Mouse (Mus musculus) thymus, postnatal 25 days (tissue): Measurements from ENCODE around the gene Gm42688.

Source experiments
- DNase-seq: peaks from one replicate; pipeline ENCODE4 v3.0.0; 2022

Gm42688 gene

DNA sequence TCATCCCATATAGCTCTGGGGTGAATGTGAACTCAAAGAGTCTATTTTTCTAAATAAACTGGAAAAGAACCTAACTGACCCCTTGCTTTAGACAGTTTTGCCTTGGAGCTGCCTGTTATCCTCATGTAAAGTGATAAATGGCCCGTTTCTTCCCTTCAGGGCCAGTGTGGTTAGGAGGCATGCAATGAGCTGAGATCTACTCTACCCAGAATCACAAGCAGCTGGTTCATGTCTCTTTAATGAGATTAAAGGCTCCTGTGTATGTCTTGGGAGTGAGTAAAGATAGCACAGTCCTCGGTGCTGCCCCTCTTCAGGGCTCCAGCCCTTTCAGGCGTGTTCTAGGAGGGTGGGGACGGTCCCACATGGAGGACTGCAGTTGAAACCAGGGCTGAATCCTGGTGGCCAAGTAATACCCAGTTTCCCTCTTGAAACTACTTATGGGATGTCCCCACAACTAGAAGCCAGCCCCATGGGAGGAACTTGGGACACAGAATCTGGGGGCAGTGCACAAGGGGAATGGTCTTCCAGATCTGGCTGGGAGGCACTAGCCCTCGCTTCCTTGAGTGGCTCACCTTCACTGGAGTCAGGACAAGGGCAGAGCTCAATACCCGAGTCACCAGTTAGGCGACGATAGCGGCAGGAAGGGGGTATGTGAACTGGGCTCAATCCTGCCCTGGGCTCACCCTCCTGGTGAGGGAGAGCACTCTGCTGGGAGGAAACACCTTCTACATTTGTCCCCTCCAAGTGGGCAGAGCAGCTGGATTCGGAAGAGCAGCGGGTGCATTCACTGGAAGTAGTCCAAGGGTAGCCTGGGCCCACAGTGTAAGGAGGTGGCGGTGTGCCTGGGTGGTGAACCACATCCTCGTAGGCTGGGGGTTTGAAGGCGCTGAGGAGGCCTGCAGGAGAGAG lies 17.7 kb downstream of the Gm42688 start:
- no peak for DNase-seq

DNA sequence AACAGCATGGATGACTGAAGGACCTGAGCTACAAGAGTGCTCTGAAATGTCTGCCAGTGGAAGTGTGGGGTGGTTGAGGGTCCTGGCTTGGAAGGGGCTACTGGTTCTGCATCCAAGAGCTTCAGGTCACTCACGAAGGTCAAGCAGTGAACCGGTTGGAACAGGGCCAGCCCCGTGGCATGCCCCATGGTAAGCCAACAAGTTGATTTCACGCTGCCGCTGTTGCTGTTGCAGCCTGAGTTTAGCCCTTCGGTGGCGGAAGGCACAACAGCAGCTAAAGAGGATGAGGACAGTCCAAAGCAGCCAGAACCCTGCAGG lies 18.3 kb downstream of the Gm42688 start:
- DNase-seq: no peak

DNA sequence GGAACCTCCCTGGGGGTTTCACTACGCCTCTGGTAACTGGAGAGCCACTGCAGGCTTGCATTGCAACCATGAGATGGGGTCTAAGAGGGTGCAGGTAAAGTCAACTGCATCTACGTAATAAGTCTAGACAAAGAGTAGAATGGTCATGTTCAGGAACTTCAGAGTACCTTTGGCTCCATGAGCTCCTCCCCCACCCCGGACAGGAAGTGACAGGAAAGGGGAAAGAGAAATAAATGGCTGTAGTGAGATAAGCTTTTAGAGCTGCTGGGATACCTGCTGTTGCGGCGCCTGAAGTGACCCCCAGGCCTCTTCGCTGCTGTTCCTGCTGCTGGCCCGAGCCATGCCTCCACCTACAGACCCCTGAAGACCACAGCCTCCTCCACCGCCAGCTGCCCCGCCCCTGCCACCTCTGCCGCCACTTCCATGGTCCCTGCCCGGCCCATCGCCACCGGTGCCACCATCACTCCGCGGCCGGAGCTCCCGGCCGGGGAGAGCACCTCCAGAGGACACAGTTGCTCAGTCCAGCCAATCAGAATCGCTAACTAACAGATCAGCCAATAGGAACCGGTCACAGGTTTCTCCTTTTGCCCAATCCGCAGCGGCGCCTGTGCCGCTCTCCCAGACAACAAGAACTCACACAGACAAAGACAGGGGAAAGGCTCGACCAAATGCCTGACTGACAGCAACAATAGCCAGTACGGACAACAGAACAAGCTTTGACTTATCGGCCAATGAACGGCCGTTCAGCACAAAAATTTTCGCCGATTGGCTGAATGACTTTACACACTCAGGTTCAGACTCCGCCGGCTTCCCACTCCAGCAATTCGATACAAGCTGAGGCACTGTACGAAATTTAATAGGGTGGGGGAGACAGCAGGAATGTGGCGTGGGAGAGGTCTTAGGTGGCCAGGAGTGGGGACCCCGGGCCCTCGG lies 19.8 kb downstream of the Gm42688 start, which contains the start of gene Wbp1:
Gene Wbp1 (minus strand): TSS at position 630 of the 933 bp plus-strand sequence.
- peak; percentile 90 for DNase-seq

DNA sequence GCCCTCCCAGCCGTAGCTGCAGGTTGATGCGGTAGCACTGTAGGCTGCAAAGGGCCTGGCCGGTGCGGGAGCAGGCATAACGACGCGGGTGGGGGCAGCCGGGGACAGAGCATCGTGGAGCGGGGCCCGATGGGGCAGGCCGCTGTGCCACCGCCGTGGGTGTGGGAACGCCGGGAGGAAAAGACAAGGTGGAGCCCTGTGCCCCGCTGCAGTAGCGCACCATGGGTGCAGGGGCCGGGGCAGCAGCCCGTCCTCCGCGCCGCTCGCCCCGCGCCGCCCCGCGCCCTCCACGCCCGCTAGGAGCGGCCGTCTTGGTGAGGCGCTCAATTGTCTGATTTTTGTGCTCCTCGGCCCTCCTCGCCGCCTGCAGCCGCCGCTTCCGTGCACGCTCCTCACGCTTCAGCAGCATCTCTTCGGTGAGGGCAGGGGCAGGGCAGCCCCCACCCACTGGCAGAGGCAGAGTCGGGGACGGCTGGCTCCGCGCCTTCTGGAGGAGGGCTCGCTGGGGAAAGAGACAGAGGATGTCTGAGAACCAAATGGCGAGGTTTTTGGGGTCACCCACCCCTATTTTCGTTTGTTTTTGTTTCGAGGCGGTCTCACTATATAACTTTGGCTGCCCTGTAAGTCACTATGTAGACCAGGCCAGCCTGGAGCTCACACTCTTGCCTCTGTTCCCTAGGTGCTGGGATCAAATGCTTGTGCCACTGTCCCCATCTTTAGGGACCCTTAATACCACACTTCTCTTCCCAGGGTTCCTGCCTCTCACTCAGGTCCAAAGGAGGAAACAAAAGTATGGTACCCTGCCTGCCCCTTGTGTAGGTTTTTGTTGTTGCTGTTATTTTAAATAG lies 20.7 kb downstream of the Gm42688 start:
- no peak for DNase-seq

DNA sequence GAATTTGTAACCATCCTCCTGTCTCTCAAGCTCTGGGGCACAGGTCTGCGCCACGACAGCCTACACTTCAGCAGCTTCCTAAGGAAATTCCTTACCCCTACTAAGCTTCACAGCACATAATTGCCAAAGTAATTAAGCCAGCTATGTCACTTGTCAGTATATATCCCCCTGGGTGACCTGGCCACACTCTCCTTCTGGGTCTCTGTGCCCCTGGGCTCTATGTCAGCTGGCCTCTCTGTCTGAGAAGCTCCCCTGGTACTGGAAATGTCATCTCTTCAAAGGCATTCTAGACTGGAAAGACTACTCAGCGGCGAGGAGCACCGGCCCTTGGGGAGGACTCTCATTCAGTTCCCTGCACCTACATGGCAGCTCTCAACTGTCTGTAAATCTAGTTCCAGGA lies 21.5 kb downstream of the Gm42688 start:
- no peak for DNase-seq

DNA sequence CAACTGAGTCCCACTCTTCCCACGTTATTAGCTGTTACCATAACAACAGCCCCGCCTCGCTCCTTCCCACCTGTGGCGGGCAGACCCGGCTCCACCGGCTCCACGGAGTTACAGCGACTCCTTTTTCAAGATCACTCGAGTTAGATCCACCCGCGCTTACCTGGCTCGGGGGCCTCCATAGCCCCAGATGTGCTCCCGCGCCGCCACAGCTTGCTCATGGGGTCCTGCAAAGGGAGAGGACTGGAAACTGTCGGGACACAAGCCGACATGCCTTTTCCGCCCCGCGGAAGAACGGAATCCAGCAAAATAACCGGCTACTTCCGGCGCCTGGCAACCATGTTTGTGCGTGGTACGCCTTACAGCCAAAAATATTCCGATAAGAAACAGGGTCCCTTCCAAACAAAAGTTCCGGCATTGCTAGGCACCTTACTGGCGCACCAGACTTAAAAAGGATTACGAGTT lies 23.5 kb downstream of the Gm42688 start:
- peak; percentile 82 for DNase-seq

DNA sequence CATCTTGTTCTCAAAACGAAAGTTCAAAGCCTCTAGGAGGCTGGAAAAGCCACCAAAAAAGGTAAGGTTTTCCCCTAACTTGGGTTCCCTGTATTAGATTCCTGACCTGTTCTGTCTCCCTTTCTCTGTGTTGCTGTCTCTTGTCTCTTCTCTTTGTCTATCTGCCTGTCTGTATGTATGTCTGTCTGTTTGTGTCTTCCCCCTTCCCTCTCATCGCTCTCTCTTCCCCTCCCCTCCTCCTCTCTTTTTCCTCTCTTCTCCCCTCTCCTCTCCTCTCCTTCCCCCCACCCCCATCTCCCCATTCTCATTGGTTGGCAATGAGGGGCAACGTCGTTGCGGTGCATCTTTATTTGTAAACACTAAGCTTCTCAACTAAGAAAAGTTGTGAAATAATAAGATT lies 23.9 kb downstream of the Gm42688 start, which contains the start of gene Ino80b:
Gene Ino80b (minus strand): TSS at position 101 of the 400 bp plus-strand sequence.
- DNase-seq: no peak

DNA sequence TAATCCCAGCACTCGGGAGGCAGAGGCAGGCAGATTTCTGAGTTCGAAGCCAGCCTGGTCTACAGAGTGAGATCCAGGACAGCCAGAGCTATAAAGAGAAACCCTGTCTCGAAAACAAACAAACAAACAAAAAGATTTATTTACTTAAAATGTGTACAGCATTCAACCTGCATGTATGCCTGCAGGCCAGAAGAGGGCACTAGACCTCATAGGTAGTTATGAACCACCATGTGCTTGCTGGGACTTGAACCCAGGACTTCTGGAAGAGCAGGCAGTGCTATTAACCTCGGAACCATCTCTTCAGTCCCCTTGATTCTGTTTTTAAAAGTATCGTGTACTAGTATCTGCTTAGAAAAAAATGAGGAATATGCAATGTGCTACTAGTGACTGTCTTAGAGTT lies 26.0 kb downstream of the Gm42688 start:
- DNase-seq: no peak

DNA sequence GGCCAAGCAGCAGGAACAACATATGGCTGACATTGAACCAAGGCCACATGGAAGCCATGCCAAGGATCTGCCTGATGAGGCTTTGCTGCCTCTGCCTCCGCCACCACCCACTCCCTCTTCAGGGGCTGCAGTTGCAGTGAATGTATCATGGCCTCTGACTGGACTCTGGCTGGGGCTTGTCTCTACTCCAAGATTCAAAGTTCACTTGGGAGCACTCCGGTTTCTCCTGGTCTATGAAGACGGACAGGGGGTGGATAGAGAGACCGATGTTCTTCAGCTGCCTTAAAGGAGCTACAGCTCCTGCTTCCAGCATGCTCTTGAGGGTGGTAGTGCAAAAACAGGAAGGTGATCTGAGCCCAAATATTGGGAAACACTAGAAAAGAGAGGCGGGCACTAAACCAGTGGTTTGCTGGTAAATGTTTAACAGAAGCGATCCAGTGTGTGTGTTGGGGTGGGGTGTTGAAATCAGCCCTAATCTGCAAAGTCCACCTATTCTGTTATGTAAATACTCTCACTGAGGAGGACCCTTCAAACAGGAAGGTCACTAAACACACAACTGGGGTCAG lies 30.1 kb downstream of the Gm42688 start:
- no peak for DNase-seq

DNA sequence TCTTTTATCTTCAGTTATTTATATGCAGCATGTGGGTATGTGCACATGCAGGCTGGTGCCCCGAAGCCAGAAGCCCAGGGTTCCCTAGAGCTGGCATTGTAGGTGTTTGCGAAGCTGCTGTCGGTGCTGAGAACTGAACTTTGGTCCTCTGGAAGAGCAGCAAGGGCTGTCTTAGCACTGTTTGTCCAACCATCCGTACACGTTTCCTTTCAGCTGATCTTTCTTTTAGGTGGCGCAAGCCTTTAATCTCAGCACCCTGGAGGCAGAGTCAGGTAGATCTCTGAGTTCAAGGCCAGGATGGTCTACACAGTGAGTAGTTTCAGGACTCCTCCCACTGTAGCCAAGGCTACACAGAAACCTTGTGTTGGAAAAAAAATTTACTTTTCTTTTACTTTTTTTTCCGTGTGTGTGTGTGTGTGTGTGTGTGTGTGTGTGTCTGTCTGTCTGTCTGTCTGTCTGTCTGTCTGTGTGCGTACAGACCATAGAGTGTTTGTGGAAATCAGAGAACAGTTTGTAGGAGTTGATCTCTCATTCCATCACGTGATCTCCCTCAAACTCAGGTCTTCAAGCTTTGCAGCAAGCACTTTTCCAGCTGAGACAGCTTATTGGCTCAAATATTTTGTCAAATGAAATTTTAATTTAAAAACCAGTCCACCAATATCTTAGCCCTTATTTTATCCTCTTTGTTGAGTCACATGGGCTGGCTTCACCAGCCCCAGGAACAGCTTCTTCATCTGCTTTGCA lies 30.9 kb downstream of the Gm42688 start:
- DNase-seq: no peak

DNA sequence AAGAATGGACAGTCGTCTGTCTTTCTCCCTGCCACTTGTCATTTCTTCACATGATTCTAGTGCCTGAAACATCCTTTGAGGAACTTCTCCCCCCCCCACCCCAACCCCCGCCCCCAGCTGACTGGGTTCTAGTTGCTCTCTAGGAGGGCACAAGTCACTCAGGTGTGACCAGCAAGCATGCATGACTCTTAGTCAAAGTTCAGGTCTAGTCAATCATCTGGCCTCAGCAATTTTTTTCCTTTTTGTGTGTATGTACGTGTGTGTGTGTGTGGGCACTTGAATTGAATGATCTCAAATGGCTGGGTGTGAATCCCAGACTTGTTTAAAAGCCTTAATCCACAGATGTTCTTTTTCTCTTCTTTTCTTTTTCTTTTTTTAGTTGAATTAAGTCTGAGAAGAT lies 32.8 kb downstream of the Gm42688 start:
- DNase-seq: no peak

DNA sequence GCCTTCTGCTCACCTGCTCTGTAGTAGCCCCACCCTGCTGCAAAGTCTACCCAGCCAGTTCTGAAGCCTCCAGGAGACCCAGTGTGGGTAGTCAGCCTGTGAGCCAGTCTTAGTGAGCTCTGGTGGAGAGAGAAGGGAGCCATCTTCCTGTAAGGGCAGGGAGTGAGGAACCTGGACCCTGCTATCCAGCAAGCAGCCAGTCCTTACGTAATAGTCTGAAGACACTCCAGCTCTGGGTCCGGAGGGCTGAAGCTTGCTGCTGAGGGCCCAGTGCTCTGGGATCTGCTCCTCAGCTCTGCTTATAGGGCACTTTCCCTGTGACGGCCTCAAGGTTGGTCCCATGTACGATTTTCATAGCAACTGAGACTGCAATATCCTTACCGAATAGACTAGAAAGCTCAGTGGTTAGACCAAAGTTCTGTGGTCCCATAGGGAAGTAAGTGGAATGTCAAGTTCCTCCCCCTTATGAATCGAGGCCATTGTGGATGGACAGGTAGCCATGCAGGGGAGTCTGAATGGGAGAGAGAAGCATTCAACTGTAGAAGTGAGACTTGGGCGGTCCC lies 33.6 kb downstream of the Gm42688 start, which contains the start of gene Rtkn:
Gene Rtkn (plus strand): TSS at position 513 of the 563 bp plus-strand sequence.
- no peak for DNase-seq

DNA sequence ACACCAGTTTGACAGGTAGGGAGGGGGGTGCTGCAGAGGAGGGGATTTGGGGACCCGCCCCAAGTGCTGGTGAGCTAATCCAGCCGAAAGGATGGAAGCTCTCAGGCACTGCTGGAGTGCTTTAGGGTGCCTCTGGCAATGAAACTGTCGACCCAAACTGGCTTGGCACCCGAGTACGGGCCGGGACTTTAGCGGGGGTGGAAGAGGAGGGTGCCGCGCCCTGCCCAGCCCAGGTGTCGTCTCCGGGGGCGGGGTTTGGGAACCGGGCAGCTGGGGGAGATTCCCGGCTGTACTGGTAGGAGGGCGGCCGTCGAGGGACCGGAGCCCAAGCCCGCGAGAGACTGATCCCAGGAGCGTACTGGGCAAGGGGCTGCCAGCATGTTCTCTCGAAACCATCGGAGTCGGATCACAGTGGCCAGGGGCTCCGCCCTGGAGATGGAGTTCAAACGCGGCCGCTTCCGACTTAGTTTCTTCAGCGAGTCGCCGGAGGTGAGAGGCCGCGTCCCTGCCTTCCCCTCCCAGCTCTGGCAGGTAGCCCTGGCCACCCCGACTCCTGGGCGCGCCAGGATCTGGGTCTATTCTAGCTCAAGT lies 34.2 kb downstream of the Gm42688 start:
- DNase-seq: no peak

DNA sequence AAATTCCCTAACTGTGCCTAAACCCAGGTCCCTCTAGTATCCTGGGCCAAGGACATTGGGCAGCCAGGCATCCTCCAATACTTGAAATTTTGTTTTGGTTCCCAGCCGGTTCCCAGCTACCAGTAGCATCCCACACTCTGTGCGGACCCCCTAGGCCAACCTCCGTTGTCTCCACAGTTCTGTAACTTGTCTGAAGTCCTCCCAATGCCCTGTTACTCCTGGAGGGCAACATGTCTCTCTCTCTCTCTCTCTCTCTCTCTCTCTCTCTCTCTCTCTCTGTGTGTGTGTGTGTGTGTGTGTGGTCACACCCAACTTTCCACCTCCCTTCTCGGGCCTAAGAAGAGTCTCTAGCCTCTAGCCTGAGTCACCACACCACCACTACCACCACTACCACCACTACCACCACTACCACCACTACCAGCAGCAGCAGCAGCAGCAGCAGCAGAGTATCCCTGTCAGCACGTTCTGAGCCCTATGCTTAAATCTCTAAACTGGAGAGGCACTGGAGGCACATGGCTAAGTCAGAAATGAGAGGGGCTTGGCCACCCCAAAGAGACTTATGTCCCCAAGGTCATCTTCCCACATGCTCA lies 35.0 kb downstream of the Gm42688 start:
- DNase-seq: no peak

DNA sequence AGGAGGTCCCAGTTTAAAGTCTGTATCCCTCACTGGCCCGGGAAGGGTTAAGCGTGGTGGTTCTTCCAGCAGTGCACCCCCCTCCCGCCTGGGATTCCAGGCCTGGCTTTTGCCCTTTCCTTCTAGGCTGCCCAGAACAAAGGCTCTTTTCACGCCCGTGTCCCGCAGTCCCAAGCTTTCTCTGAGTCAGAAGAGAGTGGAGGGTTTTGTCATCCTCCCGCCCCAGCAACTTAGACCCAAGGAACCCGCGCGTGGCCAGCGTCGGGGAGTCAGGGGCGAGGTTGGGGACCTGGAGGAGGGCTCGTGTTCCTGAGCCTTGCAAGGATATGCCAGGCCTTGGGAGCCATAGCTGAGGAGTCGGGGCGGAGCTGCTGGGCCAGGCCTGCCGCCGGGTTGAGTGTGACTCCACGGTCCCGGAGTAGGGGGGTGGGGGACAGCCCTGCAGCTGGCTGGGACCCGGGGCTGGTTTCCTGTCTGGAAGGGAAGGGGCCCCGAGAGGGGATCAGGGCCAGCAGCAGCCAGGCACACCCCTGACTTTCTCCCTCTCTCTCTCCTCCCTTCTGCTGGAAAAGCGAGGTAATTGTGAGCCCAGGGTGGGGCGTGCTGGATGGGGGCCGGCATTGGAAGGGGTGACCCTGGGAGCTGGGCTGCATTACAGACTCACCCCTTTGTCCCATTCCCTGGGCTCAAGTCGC lies 35.6 kb downstream of the Gm42688 start:
- peak; percentile 61 for DNase-seq

DNA sequence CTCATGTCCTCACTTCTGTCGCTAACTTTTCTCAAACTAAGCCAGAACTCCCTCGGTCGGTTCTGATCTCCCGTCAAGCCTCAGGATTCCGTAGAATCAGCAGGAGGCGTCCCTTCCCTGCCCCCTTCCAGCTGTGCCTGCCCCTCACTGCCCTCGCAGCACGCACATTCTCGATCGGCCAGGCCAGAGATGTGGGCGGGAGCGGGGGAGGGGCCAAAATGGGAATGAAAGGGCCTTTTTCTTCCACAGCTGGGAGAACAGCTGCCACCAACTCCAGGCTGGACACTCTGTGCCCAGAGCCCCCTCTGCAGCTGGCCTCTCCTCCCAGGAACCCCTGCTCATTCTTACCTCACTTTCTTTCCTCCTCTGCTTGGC lies 36.1 kb downstream of the Gm42688 start:
- DNase-seq: no peak

DNA sequence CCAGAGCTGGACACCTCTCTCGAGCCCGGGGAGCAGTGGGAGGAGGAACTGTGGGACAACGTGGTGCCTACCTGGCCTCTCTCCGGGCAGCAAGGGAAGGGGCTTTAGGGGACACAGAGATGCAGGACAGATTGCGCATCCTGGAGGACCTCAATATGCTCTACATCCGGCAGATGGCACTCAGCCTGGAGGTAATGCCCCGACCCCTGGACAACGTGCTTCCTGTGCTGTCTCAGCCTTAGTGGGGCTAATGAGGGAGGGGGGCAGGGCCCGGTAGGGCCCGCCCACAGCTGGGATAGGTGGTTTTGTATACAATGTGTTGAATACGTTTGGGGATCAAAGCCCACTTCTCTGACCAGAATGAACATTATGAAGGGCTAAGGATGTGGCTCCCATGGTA lies 36.6 kb downstream of the Gm42688 start:
- DNase-seq: no peak

DNA sequence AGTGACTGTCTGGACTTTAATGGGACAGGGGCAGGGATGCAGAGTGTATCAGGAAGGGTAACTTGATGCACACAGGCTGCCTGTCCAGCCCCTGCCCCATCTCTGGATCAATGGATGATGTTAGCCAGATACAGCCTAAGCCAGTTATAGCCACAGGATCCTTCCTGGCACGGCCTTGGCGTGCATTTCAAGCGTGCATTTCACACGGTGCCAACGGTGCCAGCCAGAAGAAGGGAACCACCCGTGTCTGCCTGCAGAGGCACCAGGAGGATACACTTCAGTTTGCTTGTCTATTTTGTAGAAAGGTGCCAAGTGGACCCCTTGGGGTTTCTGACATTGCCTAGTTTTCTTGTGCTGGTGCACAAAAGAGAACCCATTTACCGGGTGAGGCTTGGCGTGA lies 38.6 kb downstream of the Gm42688 start:
- DNase-seq: no peak

DNA sequence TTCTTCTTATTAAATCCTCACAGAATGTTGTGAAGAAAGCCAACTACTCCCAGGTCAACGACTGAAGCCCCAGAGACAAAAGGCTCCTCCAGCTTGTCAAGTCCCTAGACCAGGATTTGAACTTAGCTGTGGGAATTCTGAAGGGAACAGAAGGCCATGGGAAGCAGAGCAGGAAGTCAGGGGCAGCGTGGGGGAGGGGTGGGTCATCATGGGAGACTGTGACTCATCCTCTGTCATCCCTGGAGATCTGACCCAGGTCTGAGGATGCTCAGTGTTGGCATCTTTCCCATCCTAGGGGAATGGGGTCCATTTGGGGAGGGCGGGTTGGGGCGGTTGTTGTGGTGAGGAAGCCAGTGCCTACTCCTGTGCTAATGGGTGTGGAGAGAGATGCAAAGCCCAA lies 40.2 kb downstream of the Gm42688 start:
- no peak for DNase-seq
